Mouse (Mus musculus) embryo, embryonic 10 days (tissue): ENCODE measurements at regions not wholly inside any gene's neighbourhood (a gene's known extent, or its start where the extent isn't known, plus 50 kb on each side); places are given as distances from the start of the nearest gene placed in this dataset.

Experiments
- DNase-seq: peaks from one replicate; pipeline ENCODE4 v3.0.0-alpha.2; 2015; ENCODE audit warnings: low spot score

DNA sequence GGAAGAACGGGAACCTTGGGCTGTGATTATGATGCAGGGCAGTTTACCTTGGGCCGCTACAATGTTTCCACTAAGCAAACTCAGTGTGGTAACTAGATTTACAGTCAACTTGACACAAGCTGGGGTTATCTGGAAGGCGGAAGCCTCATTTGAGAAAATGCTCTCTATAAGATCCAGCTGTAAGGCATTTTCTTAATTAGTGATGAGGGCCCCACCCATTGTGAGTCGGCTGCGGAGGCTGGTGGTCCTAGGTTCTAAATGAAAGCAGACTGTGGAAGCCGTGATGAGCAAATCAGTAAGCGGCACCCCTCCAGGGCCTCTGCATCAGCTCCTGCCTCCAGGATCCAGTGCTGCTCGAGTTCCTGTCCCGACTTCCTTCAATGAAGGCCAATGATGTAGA, 183.4 kb downstream of the Ly86 start:
- peak; percentile 29 for DNase-seq

DNA sequence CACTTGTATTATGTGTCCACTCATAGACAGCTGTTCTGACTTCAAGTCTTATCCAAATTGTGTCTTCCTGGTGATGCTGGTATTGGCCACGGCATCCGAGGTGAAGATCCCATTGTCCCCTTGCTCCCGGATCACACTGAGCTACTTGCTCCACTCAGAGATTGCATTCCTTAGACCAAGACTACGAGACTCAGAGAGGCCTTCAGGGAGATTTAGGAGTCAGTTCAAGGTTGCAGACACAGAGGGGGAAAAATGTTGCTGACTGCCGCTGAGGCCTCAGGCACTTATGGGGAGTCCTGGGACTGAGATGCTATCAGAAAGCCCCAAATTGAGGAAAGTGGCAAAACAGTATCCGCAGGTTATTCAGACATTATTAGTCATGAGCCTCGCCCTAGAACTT, 183.9 kb downstream of the Ly86 start:
- no peak for DNase-seq

DNA sequence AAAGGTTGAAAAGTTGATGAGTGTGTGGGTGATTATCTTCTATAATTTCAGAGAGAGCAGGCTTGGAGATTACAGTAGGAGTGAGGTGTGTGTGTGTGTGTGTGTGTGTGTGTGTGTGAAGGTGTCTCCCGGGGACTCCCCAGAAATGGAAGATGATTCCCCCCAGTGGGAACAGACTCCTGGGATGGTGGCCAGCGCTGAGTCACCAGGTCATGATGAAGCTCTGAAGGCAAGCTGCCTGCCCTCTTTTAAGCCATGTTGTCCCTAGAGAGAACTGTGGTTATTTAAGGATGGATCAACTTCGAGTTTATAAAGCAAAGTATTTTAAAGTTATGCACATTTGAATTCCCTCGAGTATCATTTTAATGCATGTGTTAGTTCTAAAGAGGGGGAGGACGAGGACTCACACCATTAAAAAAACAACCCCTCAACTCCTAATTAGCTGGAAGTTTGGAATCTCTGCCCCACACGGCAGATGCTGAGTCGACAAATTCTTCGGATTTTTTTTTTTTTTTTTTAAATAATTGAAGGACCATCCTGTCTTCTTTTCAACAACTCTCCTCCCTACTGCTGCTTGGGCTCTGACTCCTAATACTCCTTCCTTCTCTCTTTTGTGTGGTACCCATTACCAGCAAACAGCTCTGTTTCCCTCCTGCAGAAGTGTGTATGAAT, 186.6 kb downstream of the Ly86 start:
- DNase-seq: no peak

DNA sequence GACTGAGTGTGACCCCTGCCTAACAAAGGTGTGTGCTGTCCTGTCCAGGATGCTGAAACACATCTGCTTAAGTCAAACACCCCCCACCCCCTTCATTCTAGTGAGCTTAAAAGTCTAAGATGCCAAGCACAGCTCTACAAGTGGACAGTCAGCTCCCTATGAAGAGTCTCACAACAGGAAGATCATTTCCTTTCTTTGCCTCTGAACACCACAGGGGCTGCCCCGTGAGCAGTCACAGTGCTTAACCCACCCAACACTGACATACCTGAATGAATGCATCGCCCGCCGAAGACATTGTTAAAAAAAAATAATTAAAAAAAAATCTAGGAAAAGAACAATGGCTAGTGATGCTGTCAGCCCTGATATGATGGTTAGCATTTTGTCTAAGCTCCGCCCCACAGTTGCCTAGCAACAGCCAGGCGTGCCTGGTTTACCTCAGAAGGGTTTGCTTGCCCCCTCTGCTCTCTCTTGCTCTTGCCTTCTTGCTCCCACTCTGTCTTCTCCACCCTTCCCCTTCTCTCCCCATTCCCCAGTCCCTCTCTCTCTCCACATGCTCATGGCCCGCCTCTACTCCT, 187.7 kb downstream of the Ly86 start:
- peak; percentile 51 for DNase-seq

DNA sequence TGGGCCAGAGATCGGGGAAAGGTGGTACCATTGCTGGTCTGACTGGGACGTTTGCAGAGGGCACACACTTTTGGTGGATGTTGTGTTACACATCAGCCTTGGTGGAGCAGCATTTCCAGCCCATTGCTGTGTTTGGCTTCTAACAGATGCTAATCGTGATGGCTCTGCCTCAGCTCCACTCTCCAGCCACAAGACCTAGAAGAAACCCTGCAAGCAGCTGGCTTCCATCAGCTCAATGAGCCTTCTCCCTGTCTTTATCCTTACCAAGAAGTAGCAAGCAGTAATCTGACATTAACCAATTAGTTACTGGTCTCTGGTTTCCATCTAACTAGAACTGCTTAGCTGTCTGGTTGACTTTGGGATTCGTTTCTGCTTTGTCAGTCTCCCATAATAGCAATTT, 188.8 kb downstream of the Ly86 start:
- no peak for DNase-seq

DNA sequence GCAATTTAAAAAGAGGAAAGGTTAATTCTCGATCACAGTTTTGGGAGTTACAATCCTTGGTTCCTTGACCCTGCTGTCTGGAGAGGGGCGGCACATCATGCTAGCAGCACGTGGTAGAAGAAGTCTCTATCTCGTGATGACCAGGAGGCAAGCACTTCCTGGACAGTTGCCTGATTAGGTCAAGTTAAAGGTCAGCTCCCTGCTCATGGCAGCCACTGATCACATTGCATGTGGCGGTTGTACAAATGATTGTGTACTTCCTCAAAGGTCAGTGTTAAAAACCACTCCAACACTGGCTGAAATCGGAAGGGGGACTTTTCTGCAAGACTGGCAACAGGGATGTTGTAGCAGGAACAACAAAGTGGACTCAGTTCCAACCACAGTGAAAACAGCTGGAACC, 192.3 kb downstream of the Ly86 start:
- peak; percentile 18 for DNase-seq

DNA sequence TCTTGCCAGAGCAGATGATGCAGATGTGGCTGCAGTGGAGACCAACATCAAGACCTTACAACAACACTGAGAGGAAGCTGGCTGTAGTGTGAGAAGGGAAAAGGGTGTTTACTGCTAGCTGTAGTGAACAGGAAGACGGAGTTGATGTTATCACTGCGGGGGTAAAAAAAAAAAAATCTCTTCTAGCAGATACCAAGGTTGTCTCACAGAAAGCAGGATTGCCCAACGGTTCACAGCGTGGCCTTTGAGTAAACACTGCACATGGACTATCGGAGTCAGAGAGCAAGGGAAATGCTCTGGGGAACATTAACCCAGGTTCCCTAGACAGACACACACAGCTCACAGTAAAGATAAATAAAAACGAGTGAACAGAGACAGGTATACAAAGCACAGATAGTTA, 192.8 kb downstream of the Ly86 start:
- DNase-seq: no peak

DNA sequence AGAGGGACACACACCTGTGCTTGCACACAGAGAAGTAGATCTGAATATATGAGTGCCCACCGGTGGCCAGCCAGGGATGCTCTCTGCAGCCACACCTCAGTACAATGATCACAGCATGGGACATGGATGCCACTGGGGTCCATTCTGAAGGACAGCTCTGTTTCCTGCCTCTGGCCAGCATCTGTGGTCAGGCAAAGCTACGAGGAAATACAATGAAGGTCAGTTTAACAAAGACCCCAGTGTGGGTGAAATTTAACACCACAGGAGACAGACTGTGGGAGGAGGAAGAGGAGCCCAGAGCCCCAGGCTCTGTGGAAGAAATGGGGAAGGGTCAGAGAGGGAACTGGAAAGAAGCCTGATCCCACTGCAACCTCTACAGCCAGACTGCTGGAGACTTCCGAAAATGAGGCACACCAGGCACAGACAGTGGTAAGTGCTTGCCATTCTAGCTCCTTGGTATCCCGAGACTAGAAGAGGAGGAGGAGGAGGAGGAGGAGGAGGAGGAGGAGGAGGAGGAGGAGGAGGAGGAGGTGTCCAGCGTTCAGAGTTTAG, 196.0 kb downstream of the Ly86 start:
- peak; percentile 39 for DNase-seq

DNA sequence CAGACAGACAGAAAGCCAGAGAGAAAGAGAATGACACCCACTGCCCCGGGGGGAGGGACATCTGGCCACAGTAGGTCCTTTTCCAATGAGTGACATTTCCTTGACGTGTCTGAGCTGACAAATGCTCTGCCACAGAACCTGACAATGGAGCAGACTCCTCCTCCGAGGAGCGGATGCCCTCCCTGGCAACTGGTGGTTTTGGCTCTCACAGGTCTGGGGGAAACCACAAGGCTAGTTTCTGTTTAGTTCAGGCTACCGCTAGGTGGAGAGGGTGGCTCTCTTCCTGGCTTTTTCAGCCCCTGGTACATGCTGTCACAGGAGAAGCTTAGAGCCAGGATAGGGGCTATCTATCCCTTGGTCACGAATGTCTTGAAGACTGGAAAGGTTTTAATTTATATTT, 196.7 kb downstream of the Ly86 start:
- peak; percentile 86 for DNase-seq

DNA sequence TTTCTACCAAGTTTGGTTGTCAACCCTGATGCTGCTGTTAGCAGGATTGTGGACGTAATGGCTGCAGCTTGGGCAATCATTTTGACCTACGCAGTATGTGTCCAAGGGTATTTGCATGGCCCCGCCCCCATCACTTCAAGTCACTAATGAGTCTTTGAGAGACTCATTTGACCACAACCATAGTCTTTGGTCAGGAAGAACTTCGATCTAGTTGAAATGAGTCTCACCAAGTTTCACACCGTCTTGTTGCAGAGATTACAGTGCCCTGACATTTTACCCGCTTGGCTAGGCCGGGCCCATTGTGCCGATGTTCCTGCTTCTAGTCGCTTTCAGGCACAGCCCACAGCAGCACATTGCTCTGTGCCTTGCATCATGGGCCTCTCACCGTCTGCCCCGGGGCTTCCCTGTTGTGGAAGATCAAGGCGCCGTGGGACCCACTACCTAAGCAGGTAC, 197.8 kb downstream of the Ly86 start:
- no peak for DNase-seq

DNA sequence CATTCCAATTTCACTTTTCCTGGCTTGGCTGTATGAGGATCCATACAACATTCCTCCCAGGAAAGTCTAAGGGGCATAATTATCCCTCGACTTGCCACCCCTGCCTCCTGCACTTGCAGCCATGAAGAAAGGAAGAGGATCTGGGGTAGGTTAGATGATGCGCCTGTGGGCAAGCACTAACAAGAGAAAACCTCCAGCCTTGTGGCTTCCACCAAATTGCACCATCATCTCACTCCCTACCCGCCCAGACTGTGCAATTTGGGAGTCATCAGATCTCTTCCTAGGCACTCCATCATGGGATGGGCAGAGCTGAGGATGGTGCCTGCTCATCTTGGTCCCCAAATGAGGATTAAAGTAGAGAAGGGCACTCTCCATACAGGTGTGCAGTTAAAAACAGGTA, 198.8 kb downstream of the Ly86 start:
- no peak for DNase-seq

DNA sequence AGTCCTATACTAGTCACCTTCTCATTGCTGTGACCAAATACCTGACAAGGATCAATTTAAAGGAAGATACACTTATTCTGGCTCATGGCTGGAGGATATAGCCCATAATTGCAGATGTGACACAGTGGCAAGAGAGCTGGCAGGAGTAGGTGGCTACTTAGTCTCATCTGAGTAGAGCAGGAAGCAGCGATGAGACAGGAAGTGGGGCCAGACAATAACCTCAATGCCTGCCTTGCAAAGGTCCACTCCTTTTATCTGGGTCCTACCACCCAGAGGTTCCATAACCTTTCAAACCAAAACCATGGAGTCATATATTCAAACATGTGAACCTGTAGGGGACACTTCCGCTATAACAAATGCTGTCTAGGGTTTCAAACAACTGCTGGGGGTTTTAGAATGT, 199.7 kb downstream of the Ly86 start:
- no peak for DNase-seq

DNA sequence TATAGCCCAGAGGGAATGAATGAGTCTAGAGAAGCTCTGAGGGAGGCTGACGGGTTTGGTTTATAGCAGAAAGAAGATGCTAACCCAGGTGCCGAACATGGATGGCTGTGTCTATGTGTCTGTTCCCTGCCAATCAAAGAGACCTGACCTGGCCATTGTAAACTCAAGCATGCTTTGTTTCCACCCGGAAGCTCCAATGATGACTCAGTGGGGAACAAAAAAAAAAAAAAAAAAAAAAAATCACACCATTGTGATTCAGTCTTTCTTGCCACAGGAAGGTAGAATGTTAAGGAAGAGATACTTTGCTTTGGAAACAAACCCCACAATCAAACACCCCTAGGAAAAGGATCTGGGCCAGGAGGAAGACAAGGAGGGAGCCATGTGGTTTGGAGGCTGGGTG, 201.5 kb downstream of the Ly86 start:
- DNase-seq: no peak

DNA sequence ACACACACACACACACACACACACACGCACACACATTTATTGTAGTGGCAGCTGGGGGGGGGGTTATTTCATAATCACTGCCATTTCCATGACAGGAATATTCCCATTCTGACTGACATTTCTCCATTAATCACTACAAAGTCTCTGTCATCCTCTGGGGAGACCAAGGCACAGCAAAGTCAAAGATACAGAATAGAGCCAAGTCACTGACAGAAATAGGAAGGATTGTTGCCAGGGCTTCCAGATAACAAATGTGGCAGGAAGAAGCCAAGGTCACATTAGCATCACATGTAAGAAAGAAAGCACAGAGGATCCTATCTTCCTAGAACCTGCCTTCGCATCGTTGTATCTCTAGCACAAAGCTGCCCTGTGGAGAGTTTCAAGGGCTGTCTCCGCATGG, 205.6 kb downstream of the Ly86 start:
- no peak for DNase-seq

DNA sequence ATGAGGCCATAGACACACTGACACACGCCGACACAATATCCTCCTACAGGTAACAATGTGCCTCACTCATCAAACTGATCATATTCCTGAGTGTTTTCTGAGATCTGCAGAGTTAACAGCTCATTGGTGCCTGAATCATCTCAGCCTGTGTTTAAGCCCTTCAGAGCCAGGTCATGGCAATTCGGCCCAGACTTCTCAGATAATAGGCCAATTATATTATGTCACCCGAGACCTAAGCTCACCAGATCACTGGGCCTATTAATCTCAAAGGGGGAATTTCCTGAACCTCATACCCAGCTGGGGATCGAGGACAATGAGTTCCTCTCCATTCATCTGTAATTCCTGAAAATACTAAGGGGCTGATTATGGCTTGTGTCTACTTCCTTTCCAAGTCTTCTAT, 208.4 kb downstream of the Ly86 start:
- DNase-seq: no peak

DNA sequence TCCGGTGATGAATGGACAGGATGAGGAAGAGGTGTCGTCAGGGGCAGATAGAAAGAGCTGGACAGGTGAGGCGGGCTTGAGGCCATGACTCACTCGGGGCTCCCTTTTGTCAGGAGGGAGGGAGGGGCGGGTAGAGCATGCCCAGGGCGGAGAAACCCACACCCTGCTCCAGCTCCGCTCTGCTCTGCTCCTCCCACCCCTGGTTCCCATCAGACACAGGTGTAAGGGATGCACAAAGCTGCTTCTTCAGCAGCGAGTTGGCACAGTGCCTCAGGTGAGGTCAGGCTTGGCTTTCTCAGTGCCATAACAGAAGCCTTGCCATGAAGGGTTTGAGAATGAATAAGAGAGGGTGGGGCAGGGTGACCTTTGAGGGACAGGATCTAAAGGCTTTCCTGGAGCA, 212.2 kb downstream of the Ly86 start:
- DNase-seq: no peak

DNA sequence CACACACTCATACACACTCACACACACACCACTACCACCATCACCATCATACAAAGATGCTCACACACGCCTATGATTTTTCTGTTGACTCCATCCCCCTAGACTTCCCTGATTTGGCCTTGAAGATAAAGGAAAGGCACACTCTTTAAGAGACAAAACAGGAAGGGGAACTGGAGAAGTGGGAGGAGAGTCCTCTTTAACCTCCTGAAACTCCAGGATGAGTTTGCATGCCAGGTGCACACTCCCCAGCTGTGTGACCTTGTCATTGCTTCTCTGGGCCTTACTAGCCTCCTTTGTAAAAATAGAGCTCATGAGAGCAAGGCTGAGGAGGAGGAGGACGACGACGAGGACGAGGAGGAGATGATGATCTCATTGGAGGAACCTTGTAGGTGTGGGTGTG, 212.8 kb downstream of the Ly86 start:
- DNase-seq: no peak

DNA sequence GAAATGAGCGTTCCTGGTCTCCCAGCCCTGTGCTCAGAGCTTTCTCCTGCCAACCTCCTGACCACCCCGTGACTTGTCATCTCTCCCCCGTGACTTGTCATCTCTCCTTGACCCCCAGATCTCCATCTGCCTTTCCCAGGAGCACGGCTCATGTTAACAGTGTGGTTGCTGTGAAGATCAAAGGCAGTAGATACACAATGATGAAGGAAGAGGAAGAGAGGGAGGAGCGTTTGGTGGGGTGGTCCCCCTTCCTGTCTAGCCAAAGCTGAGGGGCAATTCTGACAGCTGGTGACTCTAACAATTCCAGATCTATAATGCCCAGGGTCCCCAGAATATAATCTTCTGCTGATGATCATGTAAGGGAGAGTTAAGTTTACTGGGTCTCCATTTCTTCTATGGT, 214.0 kb downstream of the Ly86 start:
- no peak for DNase-seq

DNA sequence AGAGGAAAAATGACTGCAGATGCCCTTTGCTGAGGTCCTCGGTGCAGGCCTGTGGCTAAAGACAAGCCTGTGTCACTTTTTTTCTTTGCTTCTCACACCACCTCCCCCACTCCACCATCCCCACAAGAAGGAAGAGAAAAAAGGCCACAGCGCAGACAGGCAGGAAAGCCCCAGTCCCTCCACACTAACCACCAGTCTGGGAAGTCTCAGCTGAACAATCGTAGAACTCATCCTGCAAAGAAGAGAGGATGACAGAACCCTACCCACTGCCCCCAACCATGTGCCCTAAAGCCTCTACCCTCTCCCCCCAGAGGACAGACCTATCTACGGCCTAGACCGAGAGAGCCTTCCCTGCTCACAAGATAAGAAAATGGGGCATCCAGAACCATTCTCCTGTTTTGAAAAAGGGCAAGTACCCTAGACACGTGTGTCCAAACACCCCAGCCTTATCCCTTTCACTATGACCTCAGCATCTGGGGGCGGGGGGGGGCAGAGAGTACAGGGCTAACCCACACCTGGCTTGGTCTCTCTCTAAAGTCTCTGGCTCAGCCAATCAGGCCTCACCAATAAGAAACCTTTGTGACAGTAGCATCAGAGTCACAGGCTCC, 214.8 kb downstream of the Ly86 start:
- DNase-seq: no peak

DNA sequence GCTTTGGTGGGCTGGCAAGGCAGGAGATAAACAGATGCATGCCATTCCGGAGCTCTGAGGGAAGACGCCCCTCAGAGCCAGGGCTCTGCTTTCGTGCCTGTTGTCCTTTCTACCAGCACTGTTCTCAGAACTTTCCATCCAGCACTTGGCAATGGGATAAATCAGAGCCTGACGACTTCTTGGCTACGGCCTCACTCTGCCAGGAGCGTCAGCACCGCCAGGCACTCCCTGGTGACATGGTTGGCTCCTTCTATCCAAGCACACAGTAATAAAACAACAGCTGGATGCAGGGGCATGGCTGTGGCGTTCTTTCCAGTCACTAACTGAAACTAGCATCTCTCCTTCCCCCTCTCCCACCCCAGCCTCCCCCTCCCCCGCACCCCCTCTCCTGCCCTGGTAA, 215.4 kb downstream of the Ly86 start:
- DNase-seq: no peak

DNA sequence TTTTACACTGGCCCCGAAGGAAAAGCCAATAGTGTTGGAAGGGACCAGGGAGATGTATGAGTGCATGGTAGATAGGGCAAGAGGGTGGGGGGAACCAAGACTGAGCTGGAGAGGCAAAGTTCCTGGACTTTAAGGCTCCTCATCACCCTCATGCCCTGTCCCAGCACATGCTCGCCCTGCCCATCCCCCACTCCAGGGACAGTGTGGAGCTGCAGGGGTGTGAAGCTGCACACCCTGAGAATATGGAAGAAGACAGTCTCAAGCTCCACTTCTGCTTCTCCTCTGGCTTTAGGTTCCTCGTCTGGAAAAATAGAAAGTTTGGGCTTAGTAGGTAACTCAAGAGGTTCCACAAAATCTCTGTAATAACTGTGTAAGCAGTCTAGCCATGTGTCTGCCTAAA, 215.8 kb downstream of the Ly86 start:
- no peak for DNase-seq

DNA sequence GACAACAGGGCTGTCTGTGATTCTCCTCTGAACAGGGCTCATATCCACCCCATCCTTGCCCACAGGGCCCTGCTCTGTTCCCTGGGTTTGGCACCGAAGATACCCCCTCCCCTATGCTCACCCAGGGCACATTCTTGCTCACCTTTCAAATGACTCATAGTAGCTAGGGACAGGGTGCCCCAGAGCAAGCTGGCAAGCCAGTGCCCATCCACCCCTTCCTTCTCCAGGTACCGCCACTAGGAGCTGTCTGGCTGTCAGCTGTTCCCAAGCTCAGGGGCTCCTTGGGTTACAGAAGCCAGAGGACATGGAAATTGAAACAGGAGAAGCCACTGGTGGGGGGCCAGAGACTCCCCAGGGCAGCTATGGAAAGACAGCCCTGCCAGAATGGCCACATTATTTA, 216.4 kb downstream of the Ly86 start:
- DNase-seq: no peak

DNA sequence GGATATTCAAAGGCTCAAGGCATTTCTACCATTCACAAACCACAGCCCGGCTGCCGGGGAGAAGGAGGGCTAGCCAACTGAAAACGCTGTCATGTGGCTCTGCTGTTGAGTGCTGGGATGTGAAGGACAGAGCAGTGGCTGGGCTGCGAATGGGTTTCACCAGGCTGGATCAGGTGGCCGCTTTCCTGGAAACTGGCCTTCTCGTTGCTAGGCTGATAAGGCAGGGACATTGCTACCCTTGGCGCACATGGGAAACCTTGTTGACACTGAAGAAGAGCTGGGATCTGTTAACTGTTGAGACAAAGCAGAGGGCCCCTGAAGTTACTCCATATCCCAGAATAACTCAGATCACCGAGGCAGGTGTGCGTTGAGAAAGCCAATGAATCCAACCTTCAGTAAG, 216.1 kb upstream of the Rreb1 start:
- peak; percentile 11 for DNase-seq

DNA sequence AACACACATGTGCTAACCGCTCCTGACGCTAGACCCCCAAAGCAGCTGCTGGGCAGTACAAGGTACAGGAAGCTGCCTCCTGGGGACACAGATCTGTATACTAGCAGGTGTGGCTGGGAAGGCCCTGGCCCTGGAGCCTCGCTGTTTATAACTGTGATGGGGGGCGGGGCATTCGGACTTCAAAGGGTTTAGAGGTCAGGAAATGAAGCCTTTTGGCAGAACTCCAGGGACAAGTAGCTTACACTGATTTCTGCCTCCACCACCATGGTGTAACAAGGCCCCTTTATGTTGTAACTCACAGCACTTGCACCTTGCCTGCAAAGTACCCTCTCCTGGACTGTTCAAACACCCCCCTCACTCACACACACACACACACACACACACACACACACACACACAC, 215.5 kb upstream of the Rreb1 start:
- peak; percentile 40 for DNase-seq
